Mouse (Mus musculus) bone marrow, adult 2 months (tissue): ENCODE data around the gene Slx4ip.

Experiments
- CTCF ChIP-seq: fragments of 200-500 bp; IDR thresholded peaks from 2 replicates; pipeline ENCODE4 v1.5.1; 2011; ENCODE audit warnings: low read length, control low read depth; ENCODE audit not compliant: control insufficient read depth, insufficient read depth
- POLR2A ChIP-seq: fragments of 200-500 bp; IDR thresholded peaks from 2 replicates; pipeline ENCODE4 v1.6.1; 2011; ENCODE audit warnings: low read depth, mild to moderate bottlenecking, control low read depth, low read length, borderline replicate concordance; ENCODE audit not compliant: control insufficient read depth

- no peak for TF ChIP-seq CTCF
- TF ChIP-seq POLR2A, result no peak
These were observed 121.0 kb downstream of the Slx4ip start for GRCm38 (mm10) chr2:137011980-137012379.
